Mouse (Mus musculus): ENCODE measurements at regions not wholly inside any gene's neighbourhood (a gene's known extent, or its start where the extent isn't known, plus 50 kb on each side); places are given as distances from the start of the nearest gene placed in this dataset.
A peak's percentile ranks its signal among the peaks of the same experiment; 100 is the strongest.

DNA sequence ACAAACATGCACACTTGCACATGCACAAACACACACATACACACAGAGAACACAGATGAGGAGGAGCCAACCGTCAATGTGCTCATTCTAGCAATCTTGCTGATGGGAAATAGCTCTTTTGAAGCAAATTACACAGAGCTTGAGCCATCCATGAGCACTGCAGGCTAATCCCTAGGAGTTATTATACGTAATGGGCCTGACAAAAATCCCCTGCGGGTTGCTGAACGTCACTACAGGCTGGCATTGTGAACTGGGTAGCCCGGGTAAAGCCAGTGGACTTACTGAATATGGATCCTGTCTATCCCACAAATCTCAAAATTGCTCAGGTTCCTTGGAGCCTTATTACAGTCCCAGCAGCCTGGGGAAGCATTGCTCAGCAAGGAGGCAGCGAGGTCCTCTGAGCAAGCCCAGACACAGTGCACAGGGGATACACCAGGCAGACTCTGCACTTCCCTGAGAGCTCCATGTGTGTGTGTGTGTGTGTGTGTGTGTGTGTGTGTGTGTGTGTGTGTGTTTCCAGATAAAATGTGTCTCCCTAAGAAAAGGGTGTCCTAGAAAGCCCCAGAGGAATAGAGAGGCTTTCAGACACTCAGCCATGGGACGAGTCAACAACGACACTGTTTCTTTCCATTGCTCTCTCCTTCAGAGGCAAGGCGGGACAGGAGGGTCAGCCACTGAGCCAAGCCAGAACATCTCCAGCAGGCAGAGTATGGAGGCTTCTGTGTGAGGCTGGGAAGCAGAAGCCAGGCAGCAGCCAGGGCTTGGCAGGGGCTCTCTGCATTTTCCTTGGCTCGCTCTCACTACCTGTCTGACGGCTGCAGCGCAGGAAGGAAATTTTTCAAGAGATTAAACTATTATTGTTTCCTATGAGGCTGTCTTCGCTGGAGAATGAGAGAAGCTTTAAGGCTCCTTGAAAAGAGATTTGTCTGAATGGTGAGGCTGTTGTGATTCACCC, 222.9 kb downstream of the Setd4 start:
- Histone ChIP-seq H3K36me3 (ENCODE audit: control insufficient read depth, insufficient read depth, low read length) (no peaks in the 10 kb centered on the region), H3K9me3 (ENCODE audit: control insufficient read depth, low read length) (no peaks in the 10 kb centered on the region), H3K4me2 (ENCODE audit: low read depth, low read length) (no peak overlapping the region), H3K27me3 (replicated peaks; ENCODE audit: control insufficient read depth, insufficient read depth, low read length) (no peaks in the 10 kb centered on the region), H3K4me1 (ENCODE audit: control insufficient read depth, insufficient read depth, low read length) (peaks cover 7% of the 10 kb centered on the region; the same call in 1 of the 2 replicates), H3K9ac (ENCODE audit: low read depth, low read length) (no peak overlapping the region), H3K27ac (ENCODE audit: low read length) (no peak overlapping the region), H3K4me3 (ENCODE audit: low read length) (no peak overlapping the region)
- 60% methylated on average over 13 of the region's 13 CpGs for WGBS
- no peak; the same call in 1 of the 2 replicates for ATAC-seq

DNA sequence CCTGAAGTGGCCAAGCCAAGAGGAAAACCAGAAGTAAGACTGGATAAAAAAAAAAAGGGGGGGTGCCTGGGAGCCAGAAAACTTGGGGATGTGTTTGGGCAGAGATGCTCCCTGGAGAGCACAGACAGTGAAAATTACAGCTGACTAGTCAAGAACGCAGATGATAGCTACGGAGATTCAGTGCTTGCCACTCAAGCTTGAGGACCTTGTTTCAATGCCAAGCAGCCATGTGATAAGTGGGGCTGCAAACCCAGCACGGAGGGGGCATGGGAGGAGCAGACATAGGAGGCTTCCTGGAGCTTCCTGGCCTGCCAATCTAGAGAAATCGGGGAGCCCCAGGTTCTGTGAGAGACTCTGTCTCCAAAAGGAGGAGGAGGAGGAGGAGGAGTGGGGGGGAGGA, 223.7 kb downstream of the Setd4 start:
- Histone ChIP-seq H3K27me3 (replicated peaks; ENCODE audit: control insufficient read depth, insufficient read depth, low read length) (no peaks in the 10 kb centered on the region), H3K9me3 (ENCODE audit: control insufficient read depth, low read length) (no peaks in the 10 kb centered on the region), H3K27ac (ENCODE audit: low read length) (no peak overlapping the region), H3K4me2 (ENCODE audit: low read depth, low read length) (no peak overlapping the region), H3K9ac (ENCODE audit: low read depth, low read length) (no peak overlapping the region), H3K36me3 (ENCODE audit: control insufficient read depth, insufficient read depth, low read length) (no peaks in the 10 kb centered on the region), H3K4me3 (ENCODE audit: low read length) (no peak overlapping the region), H3K4me1 (ENCODE audit: control insufficient read depth, insufficient read depth, low read length) (peaks cover 7% of the 10 kb centered on the region; the same call in 1 of the 2 replicates)
- no peak for ATAC-seq
- 59% methylated on average over 4 of the region's 4 CpGs for WGBS

DNA sequence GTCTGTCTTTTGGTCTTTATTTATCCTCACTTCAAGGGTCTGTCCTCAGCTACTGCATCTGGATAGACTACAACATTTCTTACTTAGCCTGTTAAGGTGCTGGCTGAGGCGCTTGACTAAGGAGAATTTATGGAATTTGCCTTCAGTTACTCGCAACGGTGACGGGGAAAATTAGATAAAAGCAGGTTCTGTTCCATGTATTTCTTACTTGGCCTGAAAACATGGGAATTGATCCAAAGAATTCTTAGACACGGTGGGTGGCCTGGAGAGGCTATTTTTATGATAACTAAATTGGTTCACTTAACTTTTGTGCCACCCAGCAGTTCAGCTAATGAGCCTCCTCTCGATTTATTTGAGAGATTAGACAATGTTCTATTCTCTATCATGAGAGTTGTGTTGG, 224.3 kb downstream of the Setd4 start:
- no peaks in the 10 kb centered on the region for H3K9me3 ChIP-seq (ENCODE audit: control insufficient read depth, low read length)
- no peak overlapping the region for H3K9ac ChIP-seq (ENCODE audit: low read depth, low read length)
- H3K4me1 ChIP-seq (ENCODE audit: control insufficient read depth, insufficient read depth, low read length): peaks cover 7% of the 10 kb centered on the region; the same call in 1 of the 2 replicates
- H3K36me3 ChIP-seq (ENCODE audit: control insufficient read depth, insufficient read depth, low read length): no peaks in the 10 kb centered on the region
- no peak for ATAC-seq
- WGBS: 57% methylated on average over 6 of the region's 6 CpGs
- no peak overlapping the region for H3K4me3 ChIP-seq (ENCODE audit: low read length)
- H3K27ac ChIP-seq (ENCODE audit: low read length): no peak overlapping the region
- no peak overlapping the region for H3K4me2 ChIP-seq (ENCODE audit: low read depth, low read length)
- no peaks in the 10 kb centered on the region for H3K27me3 ChIP-seq (replicated peaks; ENCODE audit: control insufficient read depth, insufficient read depth, low read length)

DNA sequence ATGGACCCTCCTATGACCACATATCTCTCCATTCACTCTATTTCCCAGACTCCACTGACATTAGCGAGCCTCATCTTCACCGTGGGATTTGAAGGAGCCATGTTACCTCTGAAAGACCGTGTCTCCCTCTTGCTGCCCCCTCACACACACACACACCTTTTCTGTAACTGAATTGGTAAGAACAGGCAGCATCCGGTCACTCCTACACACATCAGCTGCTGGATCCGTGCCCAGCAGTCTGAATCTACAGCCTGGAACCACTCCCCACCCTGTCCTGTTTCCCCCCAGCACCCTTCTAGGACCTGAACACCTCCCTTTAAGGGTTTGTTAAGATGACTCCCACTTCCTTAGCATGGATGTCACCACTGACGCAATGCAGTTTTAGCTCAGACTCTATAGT, 229.2 kb downstream of the Setd4 start:
- Histone ChIP-seq H3K9me3 (ENCODE audit: control insufficient read depth, low read length) (no peaks in the 10 kb centered on the region), H3K27ac (ENCODE audit: low read length) (no peak overlapping the region), H3K27me3 (replicated peaks; ENCODE audit: control insufficient read depth, insufficient read depth, low read length) (no peaks in the 10 kb centered on the region), H3K36me3 (ENCODE audit: control insufficient read depth, insufficient read depth, low read length) (no peaks in the 10 kb centered on the region), H3K4me3 (ENCODE audit: low read length) (no peak overlapping the region), H3K4me2 (ENCODE audit: low read depth, low read length) (no peak overlapping the region), H3K4me1 (ENCODE audit: control insufficient read depth, insufficient read depth, low read length) (peaks cover 1% of the 10 kb centered on the region), H3K9ac (ENCODE audit: low read depth, low read length) (no peak overlapping the region)
- WGBS: 70% methylated on average over 6 of the region's 6 CpGs
- no peak for ATAC-seq

DNA sequence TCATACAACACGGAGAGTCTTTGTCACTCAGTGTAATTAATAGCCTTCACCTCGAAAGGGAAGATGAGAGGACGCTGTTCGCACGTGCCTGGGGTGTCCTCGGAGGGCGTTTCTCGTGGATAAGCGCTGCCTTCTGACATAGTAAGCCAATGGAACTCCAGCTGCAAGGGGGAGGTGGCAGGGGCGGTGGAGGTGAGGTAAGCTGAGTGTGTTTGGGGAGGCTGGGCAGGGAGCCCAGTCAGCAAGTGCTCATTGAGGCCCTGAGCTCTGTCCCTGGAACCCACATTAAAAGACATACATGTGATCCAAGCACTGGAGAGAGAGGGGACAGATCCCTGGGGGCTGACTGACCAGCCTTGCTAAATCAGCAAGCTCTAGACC, 234.1 kb downstream of the Setd4 start:
- Histone ChIP-seq H3K27ac (ENCODE audit: low read length) (no peak overlapping the region), H3K4me1 (ENCODE audit: control insufficient read depth, insufficient read depth, low read length) (peaks cover 26% of the 10 kb centered on the region), H3K4me3 (ENCODE audit: low read length) (no peak overlapping the region; the same call in 1 of the 2 replicates), H3K9ac (ENCODE audit: low read depth, low read length) (peak overlapping the region; percentile 4; the same call in 1 of the 2 replicates), H3K9me3 (ENCODE audit: control insufficient read depth, low read length) (no peaks in the 10 kb centered on the region), H3K4me2 (ENCODE audit: low read depth, low read length) (no peak overlapping the region), H3K36me3 (ENCODE audit: control insufficient read depth, insufficient read depth, low read length) (no peaks in the 10 kb centered on the region), H3K27me3 (replicated peaks; ENCODE audit: control insufficient read depth, insufficient read depth, low read length) (no peaks in the 10 kb centered on the region)
- 64% methylated on average over 10 of the region's 10 CpGs for WGBS
- ATAC-seq: no peak

DNA sequence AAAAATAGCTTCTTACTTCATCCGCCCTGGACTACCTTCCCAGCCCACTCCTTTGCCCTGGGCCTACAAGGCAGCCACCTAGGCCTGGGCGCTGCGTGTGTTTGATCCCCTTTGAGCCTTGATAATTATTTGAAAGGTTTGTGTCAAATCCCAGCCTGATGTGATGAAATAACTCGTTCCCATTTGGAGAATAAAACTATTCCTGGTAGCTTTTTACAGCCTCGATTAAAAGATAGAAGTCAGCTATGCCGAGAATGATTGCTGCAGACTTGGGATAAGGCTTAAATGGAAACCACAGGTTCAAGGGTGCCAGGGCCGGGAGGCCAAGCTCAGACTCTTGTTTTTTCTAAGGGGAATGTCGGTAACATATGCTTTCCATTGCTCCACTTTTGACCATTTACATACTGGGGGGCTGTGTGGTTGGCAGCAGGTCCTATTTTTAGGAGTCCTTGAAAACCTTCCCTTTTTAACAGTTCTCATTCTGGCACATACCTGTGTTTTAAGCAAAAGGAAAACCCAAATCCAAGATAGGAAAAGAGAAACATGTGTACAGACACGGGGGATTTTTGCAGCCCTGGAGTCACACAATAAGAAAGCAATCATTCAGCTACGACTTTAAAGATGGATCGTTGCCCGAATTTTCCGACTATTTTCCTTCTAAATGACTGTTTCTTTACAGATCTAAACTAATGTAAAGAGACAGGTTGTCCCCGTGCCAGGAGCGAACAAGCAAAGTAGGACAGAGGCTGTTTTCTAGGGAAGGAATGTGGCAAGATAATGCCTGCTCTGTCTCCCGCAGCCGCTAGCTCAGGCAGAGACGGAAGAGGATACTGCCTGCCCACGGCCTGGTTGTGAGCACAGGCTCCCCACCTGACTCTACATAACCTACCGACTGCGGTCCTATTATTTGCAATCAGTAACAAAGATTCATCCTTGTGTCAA, 234.8 kb downstream of the Setd4 start:
- peak overlapping the region; percentile 29; the same call in 1 of the 2 replicates for H3K27ac ChIP-seq (ENCODE audit: low read length)
- WGBS: 58% methylated on average over 21 of the region's 21 CpGs

DNA sequence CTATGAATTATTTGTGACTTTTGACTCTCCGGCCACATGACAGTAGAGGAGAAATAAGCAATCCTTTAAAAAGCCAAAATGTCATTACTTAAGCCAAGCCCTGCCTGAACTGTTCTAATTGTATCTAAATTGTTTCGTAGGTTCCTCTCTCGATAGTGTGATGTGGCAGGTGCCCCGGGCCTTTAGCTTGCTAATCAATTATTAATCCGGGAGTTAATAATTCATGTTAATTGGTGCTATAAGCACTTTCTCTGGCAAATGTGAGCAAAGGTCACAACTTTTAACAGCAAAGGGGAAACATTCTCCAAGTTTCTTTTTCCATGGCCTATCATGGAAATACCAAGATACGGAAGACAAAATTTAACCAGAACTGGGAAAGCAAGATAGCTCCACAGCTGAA, 235.9 kb downstream of the Setd4 start:
- H3K9me3 ChIP-seq (ENCODE audit: control insufficient read depth, low read length): no peaks in the 10 kb centered on the region
- no peaks in the 10 kb centered on the region for H3K36me3 ChIP-seq (ENCODE audit: control insufficient read depth, insufficient read depth, low read length)
- no peaks in the 10 kb centered on the region for H3K27me3 ChIP-seq (replicated peaks; ENCODE audit: control insufficient read depth, insufficient read depth, low read length)
- peak overlapping the region; percentile 65 for H3K27ac ChIP-seq (ENCODE audit: low read length)
- ATAC-seq: peak; percentile 55
- 0 out of 2 replicates have a peak overlapping the region, but pooled peaks have one; percentile 9 for H3K4me3 ChIP-seq (ENCODE audit: low read length)
- H3K9ac ChIP-seq (ENCODE audit: low read depth, low read length): no peak overlapping the region
- H3K4me2 ChIP-seq (ENCODE audit: low read depth, low read length): peak overlapping the region; percentile 26; the same call in 1 of the 2 replicates
- H3K4me1 ChIP-seq (ENCODE audit: control insufficient read depth, insufficient read depth, low read length): peaks cover 30% of the 10 kb centered on the region
- WGBS: 65% methylated on average over 6 of the region's 6 CpGs

More for the DNA sequence above, 234.8 kb downstream of the Setd4 start:
- Histone ChIP-seq H3K9ac (ENCODE audit: low read depth, low read length) (peak overlapping the region; percentile 4; the same call in 1 of the 2 replicates), H3K4me3 (ENCODE audit: low read length) (no peak overlapping the region; the same call in none of the 2 replicates), H3K9me3 (ENCODE audit: control insufficient read depth, low read length) (no peaks in the 10 kb centered on the region), H3K27me3 (replicated peaks; ENCODE audit: control insufficient read depth, insufficient read depth, low read length) (no peaks in the 10 kb centered on the region), H3K36me3 (ENCODE audit: control insufficient read depth, insufficient read depth, low read length) (no peaks in the 10 kb centered on the region), H3K4me1 (ENCODE audit: control insufficient read depth, insufficient read depth, low read length) (peaks cover 30% of the 10 kb centered on the region), H3K4me2 (ENCODE audit: low read depth, low read length) (0 out of 2 replicates have a peak overlapping the region, but pooled peaks have one; percentile 10)
- no peak for ATAC-seq

DNA sequence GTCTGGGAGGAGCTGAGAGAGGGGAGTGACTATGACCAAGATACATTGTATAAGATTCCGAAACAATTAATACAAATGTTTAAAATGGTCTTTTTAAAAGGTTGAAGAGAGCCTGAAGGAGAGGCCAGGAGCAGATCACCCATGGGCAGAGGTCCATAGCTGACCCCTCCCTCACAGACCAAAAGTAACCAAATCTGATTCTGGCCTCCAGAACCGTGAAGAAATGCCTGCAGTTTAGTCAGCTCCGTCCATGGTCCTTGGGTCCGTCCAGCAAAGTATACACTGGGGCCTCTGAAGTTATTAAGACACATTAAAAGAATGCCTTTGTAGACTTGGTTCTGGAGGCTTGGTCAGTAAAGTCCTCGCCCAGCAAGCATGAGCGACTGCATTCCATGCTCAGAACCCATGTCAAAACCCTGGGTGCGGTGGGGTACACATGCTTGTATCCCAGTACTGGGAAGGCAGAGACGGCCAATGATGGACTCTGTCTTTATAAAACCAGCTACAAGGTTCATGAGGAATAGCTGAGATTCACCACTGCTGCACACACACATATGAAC, 236.5 kb downstream of the Setd4 start:
- Histone ChIP-seq H3K27ac (ENCODE audit: low read length) (0 out of 2 replicates have a peak overlapping the region, but pooled peaks have one; percentile 29), H3K4me2 (ENCODE audit: low read depth, low read length) (no peak overlapping the region), H3K9ac (ENCODE audit: low read depth, low read length) (no peak overlapping the region), H3K36me3 (ENCODE audit: control insufficient read depth, insufficient read depth, low read length) (no peaks in the 10 kb centered on the region), H3K9me3 (ENCODE audit: control insufficient read depth, low read length) (no peaks in the 10 kb centered on the region), H3K4me1 (ENCODE audit: control insufficient read depth, insufficient read depth, low read length) (peaks cover 30% of the 10 kb centered on the region), H3K4me3 (ENCODE audit: low read length) (no peak overlapping the region), H3K27me3 (replicated peaks; ENCODE audit: control insufficient read depth, insufficient read depth, low read length) (no peaks in the 10 kb centered on the region)
- 85% methylated on average over 8 of the region's 8 CpGs for WGBS
- ATAC-seq: no peak

All from intestine, embryonic 16.5 days (tissue).